Mouse (Mus musculus) spleen, adult 2 months (tissue): ENCODE measurements around the gene Trim38.

Source experiments
- CTCF ChIP-seq: fragments of 200-500 bp; IDR thresholded peaks from 2 replicates; pipeline ENCODE4 v1.5.1; 2011; ENCODE audit warnings: mild to moderate bottlenecking, inconsistent platforms; ENCODE audit not compliant: insufficient read depth, insufficient read length, insufficient replicate concordance; ENCODE audit errors: extremely low read depth
- POLR2A ChIP-seq: fragments of 200-500 bp; IDR thresholded peaks from 2 replicates; pipeline ENCODE4 v1.6.1; 2011; ENCODE audit warnings: low read depth, low read length, inconsistent platforms

DNA sequence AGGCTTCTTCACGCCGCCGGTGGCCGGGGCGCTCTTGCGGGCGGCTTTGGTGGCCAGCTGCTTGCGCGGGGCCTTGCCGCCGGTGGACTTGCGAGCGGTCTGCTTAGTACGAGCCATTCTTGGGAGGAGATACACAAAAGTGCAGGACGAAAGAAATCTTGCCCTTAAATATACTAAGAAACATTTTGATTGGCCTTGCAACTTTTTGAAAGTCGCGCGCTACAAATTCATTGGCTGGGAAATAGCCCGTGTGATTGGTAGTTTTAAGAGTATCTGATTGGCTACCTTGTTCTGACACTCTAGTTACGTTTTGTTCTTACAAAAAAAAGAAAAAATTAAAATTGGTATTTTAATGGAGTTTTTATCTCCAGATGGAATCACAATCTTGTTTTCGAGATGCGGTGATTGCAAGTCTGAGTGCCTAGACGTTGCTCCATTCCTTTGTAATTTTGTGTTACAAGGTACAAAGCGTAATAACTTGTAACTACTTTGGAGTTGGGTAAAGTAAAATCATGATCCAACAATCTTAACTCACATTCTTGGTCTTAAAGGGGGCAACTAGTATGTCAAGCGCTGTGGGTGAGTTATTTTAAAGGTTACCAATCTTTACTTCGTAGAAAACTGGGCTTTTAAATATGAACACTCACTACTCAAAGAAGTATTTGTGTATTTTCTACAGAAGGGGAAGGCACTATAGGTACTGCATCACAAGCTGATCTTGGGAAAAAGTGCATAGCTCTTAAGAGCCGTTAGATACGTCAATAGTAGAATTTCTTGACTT is 24.1 kb upstream of the Trim38 start, which contains the start of gene Hist1h3c:
- TF ChIP-seq CTCF (no peak), POLR2A (no peak)
